Mouse (Mus musculus): Measurements from ENCODE around the gene Scarf2.
A peak's percentile ranks its signal among the peaks of the same experiment; 100 is the strongest.

Gene Scarf2

GRCm38 (mm10) chr16:17831781-17832180 lies 34.7 kb downstream of the Scarf2 start:
- no peak for DNase-seq (ENCODE audit: low read depth, low spot score)

- no peak for DNase-seq (ENCODE audit: low read depth, low spot score)
Observed at GRCm38 (mm10) chr16:17832821-17833220, 35.7 kb downstream of the Scarf2 start, which contains the start of gene B830017H08Rik. B830017H08Rik (plus strand) TSS chr16:17833121.

- no peak for DNase-seq (ENCODE audit: low read depth, low spot score)
Observed at GRCm38 (mm10) chr16:17833321-17833680, 36.2 kb downstream of the Scarf2 start.

- DNase-seq (ENCODE audit: low read depth, low spot score) = no peak
Observed at GRCm38 (mm10) chr16:17833681-17834399, 36.8 kb downstream of the Scarf2 start.

- DNase-seq (ENCODE audit: low read depth, low spot score) = no peak
Observed at GRCm38 (mm10) chr16:17834543-17834942, 37.5 kb downstream of the Scarf2 start.

GRCm38 (mm10) chr16:17835481-17835880 lies 38.4 kb downstream of the Scarf2 start:
- DNase-seq (ENCODE audit: low read depth, low spot score) = no peak

- DNase-seq (ENCODE audit: low read depth, low spot score) = no peak
Observed at GRCm38 (mm10) chr16:17838051-17838450, 41.0 kb downstream of the Scarf2 start, which contains the start of gene Car15. Car15 (minus strand) TSS chr16:17838364.

- DNase-seq (ENCODE audit: low read depth, low spot score) = no peak
Observed at GRCm38 (mm10) chr16:17839976-17840375, 42.9 kb downstream of the Scarf2 start.

- no peak for DNase-seq (ENCODE audit: low read depth, low spot score)
Observed at GRCm38 (mm10) chr16:17842437-17842836, 45.4 kb downstream of the Scarf2 start.

GRCm38 (mm10) chr16:17843701-17844365 lies 46.8 kb downstream of the Scarf2 start:
- DNase-seq (ENCODE audit: low read depth, low spot score) = no peak

- no peak for DNase-seq (ENCODE audit: low read depth, low spot score)
Observed at GRCm38 (mm10) chr16:17848431-17848830, 51.3 kb downstream of the Scarf2 start.

GRCm38 (mm10) chr16:17848928-17849327 lies 51.8 kb downstream of the Scarf2 start:
- DNase-seq (ENCODE audit: low read depth, low spot score) = peak; percentile 34

- no peak for DNase-seq (ENCODE audit: low read depth, low spot score)
Observed at GRCm38 (mm10) chr16:17849486-17849885, 52.4 kb downstream of the Scarf2 start.

GRCm38 (mm10) chr16:17851331-17851730 lies 54.2 kb downstream of the Scarf2 start:
- DNase-seq (ENCODE audit: low read depth, low spot score) = no peak

GRCm38 (mm10) chr16:17851860-17852259 lies 54.8 kb downstream of the Scarf2 start:
- no peak for DNase-seq (ENCODE audit: low read depth, low spot score)

GRCm38 (mm10) chr16:17853263-17853662 lies 56.2 kb downstream of the Scarf2 start:
- no peak for DNase-seq (ENCODE audit: low read depth, low spot score)

GRCm38 (mm10) chr16:17857157-17857556 lies 60.1 kb downstream of the Scarf2 start:
- no peak for DNase-seq (ENCODE audit: low read depth, low spot score)

Measured in c-Kit-negative CD71-positive TER-119-positive erythroid progenitor cells, embryonic 14.5 days (primary cell).